Mouse (Mus musculus) liver, postnatal 0 days (tissue): ENCODE results near the gene Pacsin1. TPM values are rescaled to one million over a fixed set of nuclear protein-coding genes. Genes with fewer than 3 reads are reported as not detected.

Experiments
- ATAC-seq: fragments of 200-750 bp; cut with Nextera tagmentation; 2 replicates; pipeline ENCODE4 v1.8.0; 2017; ENCODE audit warnings: mild to moderate bottlenecking, moderate library complexity
- DNase-seq: peaks from one replicate; pipeline ENCODE4 v3.0.0-alpha.2; 2016
- H3K27ac ChIP-seq: fragments of 300-500 bp; sonication (generic); 2 replicates; pipeline ENCODE4 v1.5.1; 2014; ENCODE audit warnings: antibody characterized with exemption, moderate library complexity, mild to moderate bottlenecking, low read depth
- H3K27me3 ChIP-seq: fragments of 300-500 bp; sonication (generic); 2 replicates; pipeline ENCODE4 v1.6.1; 2014; ENCODE audit warnings: low read length, control low read depth, mixed read lengths; ENCODE audit not compliant: insufficient read depth
- H3K36me3 ChIP-seq: fragments of 300-500 bp; sonication (generic); replicated peaks from 2 replicates; pipeline ENCODE4 v1.6.1; 2014; ENCODE audit warnings: mild to moderate bottlenecking, control low read depth, low read length, moderate library complexity, mixed read lengths; ENCODE audit not compliant: insufficient read depth
- H3K4me1 ChIP-seq: fragments of 300-500 bp; sonication (generic); 2 replicates; pipeline ENCODE4 v1.6.1; 2014; ENCODE audit warnings: antibody characterized with exemption, mild to moderate bottlenecking, control low read depth; ENCODE audit not compliant: insufficient read depth
- H3K4me2 ChIP-seq: fragments of 300-500 bp; sonication (generic); 2 replicates; pipeline ENCODE4 v1.6.1; 2014; ENCODE audit warnings: low read depth, mild to moderate bottlenecking, low read length, moderate library complexity, mixed read lengths
- H3K4me3 ChIP-seq: fragments of 300-500 bp; sonication (generic); 2 replicates; pipeline ENCODE4 v1.5.1; 2014; ENCODE audit warnings: low read depth, low read length
- H3K9ac ChIP-seq: fragments of 300-500 bp; sonication (generic); replicated peaks from 2 replicates; pipeline ENCODE4 v1.6.1; 2014; ENCODE audit warnings: mild to moderate bottlenecking, moderate library complexity
- H3K9me3 ChIP-seq: fragments of 300-500 bp; sonication (generic); 2 replicates; pipeline ENCODE4 v1.6.1; 2016; ENCODE audit warnings: mild to moderate bottlenecking, control low read depth, low read length, mixed read lengths
- CTCF ChIP-seq: sonication (generic); IDR thresholded peaks from 2 replicates; pipeline ENCODE4 v1.5.1; 2016; ENCODE audit warnings: antibody characterized with exemption, low read depth
- EP300 ChIP-seq: IDR thresholded peaks from 2 replicates; pipeline ENCODE4 v1.6.1; 2016; ENCODE audit warnings: antibody characterized with exemption, low read depth, mild to moderate bottlenecking
- WGBS: fragments of 180-500 bp; shearing (Covaris S2); extraction: QIAGEN DNeasy Blood & Tissue Kit; methylation state at CpG from one replicate; pipeline ENCODE4 v1.1.7; 2014; ENCODE audit not compliant: insufficient replicate concordance; 5-methylcytosine and 5-hydroxymethylcytosine counted together
- polyA plus RNA-seq: library from polyadenylated mRNA; unstranded; fragments of >200 nt; fragmentation: Nextera tagmentation; extraction: Ambion mirVana; gene quantifications from 2 replicates; pipeline ENCODE4 v1.2.1, GENCODE M21; 2015

The Pacsin1 gene
- polyA plus RNA-seq, 1 experiment from 2014 or later, result 0.29 TPM

GRCm38 (mm10) chr17:27716804-27717203, 61.5 kb downstream of the Pacsin1 start:
- 0 out of 2 replicates have a peak overlapping the region, but pooled peaks have one; percentile 3 for H3K4me3 ChIP-seq
- TF ChIP-seq EP300, result no peak
- TF ChIP-seq CTCF, result no peak
- peak; percentile 60 for DNase-seq
- no peaks in the 10 kb centered on the region for H3K36me3 ChIP-seq
- H3K27ac ChIP-seq, result no peak overlapping the region
- 0 out of 2 replicates have a peak, but pooled peaks cover 2% of the 10 kb centered on the region for H3K27me3 ChIP-seq
- peaks cover 8% of the 10 kb centered on the region for H3K4me1 ChIP-seq
- peak overlapping the region; percentile 52 for H3K4me2 ChIP-seq
- WGBS, result 10% methylated on average over 16 of the region's 16 CpGs
- H3K9ac ChIP-seq, result no peak overlapping the region
- peak; percentile 59 for ATAC-seq
- no peaks in the 10 kb centered on the region for H3K9me3 ChIP-seq

GRCm38 (mm10) chr17:27718250-27718649, 62.9 kb downstream of the Pacsin1 start:
- Histone ChIP-seq H3K9ac (no peak overlapping the region), H3K4me1 (peaks cover 8% of the 10 kb centered on the region), H3K36me3 (no peaks in the 10 kb centered on the region), H3K27ac (no peak overlapping the region), H3K27me3 (0 out of 2 replicates have a peak, but pooled peaks cover 2% of the 10 kb centered on the region), H3K9me3 (no peaks in the 10 kb centered on the region), H3K4me2 (no peak overlapping the region), H3K4me3 (no peak overlapping the region)
- 49% methylated on average over 5 of the region's 5 CpGs for WGBS
- ATAC-seq (no peak), DNase-seq (no peak)
- TF ChIP-seq CTCF (0 out of 2 replicates have a peak, but pooled peaks have one; percentile 18), EP300 (no peak)

GRCm38 (mm10) chr17:27719663-27720062, 64.4 kb downstream of the Pacsin1 start:
- no peak for DNase-seq
- Histone ChIP-seq H3K4me3 (no peak overlapping the region), H3K4me2 (no peak overlapping the region), H3K27me3 (no peaks in the 10 kb centered on the region), H3K9me3 (no peaks in the 10 kb centered on the region), H3K36me3 (no peaks in the 10 kb centered on the region), H3K4me1 (peaks cover 8% of the 10 kb centered on the region), H3K9ac (no peak overlapping the region), H3K27ac (no peak overlapping the region)
- WGBS, result 64% methylated on average over 14 of the region's 14 CpGs
- ATAC-seq, result no peak
- TF ChIP-seq CTCF, result no peak
- no peak for TF ChIP-seq EP300

GRCm38 (mm10) chr17:27720326-27720725, 65.0 kb downstream of the Pacsin1 start:
- Histone ChIP-seq H3K36me3 (no peaks in the 10 kb centered on the region), H3K9me3 (no peaks in the 10 kb centered on the region)
- ATAC-seq, result no peak

GRCm38 (mm10) chr17:27721125-27721664, 65.9 kb downstream of the Pacsin1 start:
- H3K9ac ChIP-seq, result no peak overlapping the region
- DNase-seq (no peak), ATAC-seq (no peak)
- H3K27ac ChIP-seq, result no peak overlapping the region
- no peaks in the 10 kb centered on the region for H3K9me3 ChIP-seq
- no peak for TF ChIP-seq CTCF
- no peak for TF ChIP-seq EP300
- no peak overlapping the region for H3K4me2 ChIP-seq
- H3K4me3 ChIP-seq, result no peak overlapping the region
- WGBS, result 75% methylated on average over 9 of the region's 9 CpGs
- no peaks in the 10 kb centered on the region for H3K27me3 ChIP-seq
- peaks cover 14% of the 10 kb centered on the region for H3K4me1 ChIP-seq
- H3K36me3 ChIP-seq, result no peaks in the 10 kb centered on the region

More at GRCm38 (mm10) chr17:27720326-27720725, 65.0 kb downstream of the Pacsin1 start:
- WGBS, result 66% methylated on average over 9 of the region's 9 CpGs
- DNase-seq, result no peak
- Histone ChIP-seq H3K27me3 (no peaks in the 10 kb centered on the region), H3K9ac (no peak overlapping the region), H3K4me2 (no peak overlapping the region), H3K27ac (no peak overlapping the region), H3K4me1 (peaks cover 10% of the 10 kb centered on the region), H3K4me3 (no peak overlapping the region)
- TF ChIP-seq EP300, result no peak
- TF ChIP-seq CTCF, result no peak

- Histone ChIP-seq H3K27ac (no peak overlapping the region), H3K36me3 (no peaks in the 10 kb centered on the region), H3K9me3 (no peaks in the 10 kb centered on the region), H3K4me1 (peaks cover 5% of the 10 kb centered on the region; the same call in 1 of the 2 replicates), H3K4me3 (no peak overlapping the region), H3K27me3 (no peaks in the 10 kb centered on the region), H3K9ac (no peak overlapping the region), H3K4me2 (no peak overlapping the region)
- DNase-seq (no peak), ATAC-seq (no peak)
- WGBS, result 29% methylated on average over 3 of the region's 3 CpGs
- TF ChIP-seq EP300, result no peak
- no peak for TF ChIP-seq CTCF
These were observed 69.0 kb downstream of the Pacsin1 start for GRCm38 (mm10) chr17:27724327-27724726.
